Mouse (Mus musculus) heart, postnatal 4 days (tissue): ENCODE data around the gene Tle3. TPM values are rescaled to one million over a fixed set of nuclear protein-coding genes. Genes with fewer than 3 reads are reported as not detected.

Experiments
- DNase-seq: peaks from one replicate; pipeline ENCODE4 v3.0.0; 2021
- total RNA-seq, 2 experiments: library from RNA; stranded (reverse); gene quantifications; 2 replicates each; pipeline ENCODE4 v1.2.3; 2021

The Tle3 gene
- total RNA-seq, 2 experiments from 2014 or later = 23.2 to 27.9 TPM

DNA sequence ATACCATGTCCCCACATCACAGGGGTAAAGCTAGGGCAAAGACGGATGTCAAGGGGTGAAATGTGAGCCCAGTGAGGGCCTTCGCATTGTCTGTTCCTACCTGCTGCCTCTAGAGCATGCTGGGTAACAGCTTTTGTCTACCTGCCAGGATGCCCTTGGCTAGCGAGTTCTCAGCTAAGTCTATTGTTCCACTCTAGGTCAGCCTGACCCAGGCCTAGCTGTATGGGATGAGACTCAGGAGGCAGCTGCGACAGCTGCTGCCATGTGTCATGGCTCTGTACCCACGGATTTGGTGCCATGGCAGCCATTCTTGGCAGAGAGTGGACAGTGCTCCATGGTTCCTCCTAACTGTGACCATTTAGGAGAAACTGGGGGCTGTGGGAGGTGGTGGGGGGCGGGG lies 66.9 kb downstream of the Tle3 start:
- DNase-seq = no peak

DNA sequence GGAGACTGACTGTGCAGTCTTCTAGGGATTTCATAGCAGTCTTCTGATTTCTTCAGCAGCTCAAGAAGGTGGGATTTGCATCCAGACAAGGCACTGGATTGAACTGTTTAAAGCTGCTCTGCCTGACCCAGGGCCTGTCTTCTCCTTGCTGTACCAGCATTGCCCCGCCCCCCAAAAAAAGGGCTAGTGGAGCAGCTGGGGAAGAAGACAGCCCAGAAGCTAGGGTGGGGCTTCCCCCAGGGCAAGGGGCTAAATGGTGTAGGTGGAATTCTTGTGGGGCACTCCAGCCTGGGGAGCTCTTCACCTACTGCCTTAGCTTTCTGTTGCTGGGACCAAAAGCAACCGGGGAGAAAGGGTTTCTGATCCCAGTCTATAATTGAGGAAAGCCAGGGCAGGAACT lies 67.8 kb downstream of the Tle3 start:
- no peak for DNase-seq

DNA sequence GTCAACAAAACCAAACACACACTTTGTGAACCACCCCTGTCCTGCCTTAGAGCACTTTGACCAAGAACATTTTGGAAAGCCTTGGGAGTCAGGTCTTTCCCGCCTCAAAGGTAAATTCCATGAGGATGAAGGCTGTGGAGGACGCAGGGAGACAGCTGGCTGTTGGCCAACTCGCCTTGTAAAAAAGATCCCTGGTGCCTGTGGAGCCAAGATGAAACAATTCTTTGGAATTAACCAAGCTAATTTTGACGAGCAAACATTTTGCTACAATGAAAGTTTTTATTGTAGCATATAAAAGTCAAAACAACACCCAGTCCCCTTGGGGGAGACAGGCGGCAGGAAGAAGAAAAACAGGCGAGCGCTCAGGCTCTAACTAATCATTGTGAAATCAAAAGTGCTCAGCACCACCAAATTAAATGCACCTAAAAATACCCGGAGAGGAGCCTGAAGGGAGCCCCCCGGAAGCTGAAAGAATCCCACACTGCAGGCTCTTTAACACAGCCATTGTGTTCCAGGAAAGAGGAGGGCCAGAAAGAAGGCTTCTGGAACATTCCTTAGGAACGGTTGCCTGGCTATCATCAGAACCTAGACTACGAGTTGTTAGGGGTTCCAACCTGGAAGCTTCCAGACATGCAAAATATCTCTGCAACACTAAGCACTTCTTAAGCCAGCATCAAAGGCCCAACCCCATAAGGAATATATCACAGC lies 69.2 kb downstream of the Tle3 start:
- no peak for DNase-seq

DNA sequence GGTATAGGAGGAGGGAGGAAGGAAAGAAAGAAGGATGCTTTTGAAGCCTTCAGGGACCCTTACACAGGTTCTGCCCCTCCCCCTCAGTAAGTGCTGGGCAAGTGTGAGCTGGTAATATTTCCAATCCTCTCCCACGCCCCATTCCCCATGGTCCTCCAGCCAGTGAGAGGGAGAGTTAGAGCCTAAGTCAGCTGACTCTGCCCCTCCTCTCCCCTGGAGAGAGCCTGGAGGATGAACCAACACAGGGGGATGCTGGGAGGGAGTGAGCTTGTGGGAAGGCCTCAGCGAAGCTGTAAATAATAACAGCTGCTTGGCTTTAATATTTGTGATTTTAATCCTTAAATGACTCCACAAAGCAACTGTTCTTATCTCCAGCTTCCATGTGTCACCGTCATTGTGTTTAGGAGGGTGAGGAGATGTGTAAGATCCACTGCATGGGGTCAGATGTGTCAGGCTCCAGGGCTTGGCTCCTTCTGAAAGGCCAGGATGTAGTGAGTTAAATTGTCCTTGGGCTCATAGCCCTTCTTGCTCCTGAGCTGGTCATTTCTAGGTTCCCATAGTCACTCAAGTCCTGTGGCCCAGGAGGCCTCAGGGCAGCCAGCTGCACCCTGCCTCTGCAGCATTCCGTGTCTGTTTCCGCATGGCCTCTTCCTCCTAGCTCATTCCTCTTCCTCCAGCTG lies 70.9 kb downstream of the Tle3 start:
- DNase-seq = no peak

DNA sequence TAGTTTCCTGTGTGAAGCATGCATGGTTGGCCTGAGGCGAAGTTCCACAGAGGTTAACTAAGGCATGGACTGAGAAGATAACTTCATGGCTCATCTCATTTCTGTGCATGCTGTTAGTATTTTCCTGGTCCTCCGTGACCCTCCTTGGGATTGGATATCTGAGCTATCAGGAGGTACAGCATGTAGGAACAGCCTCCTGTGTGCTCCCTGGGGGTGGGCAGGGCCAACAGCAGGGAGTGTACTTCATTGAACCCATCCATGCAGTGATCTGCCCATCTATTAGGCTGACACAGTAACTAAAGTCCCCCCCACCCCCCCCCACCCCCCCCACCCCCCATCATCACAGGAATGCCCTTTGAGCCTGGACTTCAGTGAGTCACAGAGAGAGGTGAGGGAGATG lies 73.0 kb downstream of the Tle3 start:
- DNase-seq = no peak

DNA sequence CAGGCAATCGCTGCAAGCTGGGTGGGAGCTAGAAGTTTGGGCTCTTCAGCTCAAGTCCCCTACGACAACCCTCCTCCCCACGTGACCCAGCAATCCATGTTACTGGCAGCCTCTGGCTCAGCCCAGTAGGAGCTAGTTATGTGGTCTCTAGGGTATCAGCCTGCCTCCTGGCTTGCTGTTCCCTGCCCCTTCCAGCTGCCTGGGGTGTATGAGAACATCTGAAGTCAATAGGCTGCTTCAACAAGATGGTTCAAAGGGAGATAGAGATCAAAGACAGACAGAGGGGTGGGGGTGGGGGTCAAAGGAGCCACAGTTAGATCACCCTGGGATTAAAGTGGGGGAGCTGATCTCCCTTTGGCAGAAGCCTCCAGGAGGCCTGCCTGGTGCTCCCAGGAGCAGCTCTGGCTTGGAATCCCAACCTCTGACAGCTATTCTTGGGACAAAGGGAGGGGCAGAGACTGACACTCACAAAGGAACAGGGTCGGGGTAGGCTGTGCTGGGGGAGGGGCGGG lies 73.6 kb downstream of the Tle3 start:
- no peak for DNase-seq

DNA sequence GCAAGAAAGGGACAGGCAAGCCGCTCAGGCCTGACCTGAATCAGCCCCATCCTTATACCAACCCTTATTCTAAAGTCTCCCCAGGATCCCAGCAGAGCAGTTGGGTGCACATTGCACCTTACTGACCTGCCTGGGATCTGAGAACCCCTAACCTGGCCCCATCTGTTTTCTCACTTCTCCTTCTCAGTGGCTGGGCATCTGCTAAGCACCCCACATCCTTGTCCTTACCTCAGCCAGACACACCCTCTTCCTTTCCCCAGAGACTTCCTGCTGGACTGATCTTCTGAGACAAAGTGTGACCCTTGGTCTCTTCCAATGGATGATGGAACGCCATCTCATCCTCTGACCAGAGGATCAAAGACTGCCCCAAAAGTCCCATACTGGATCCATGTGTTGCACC lies 74.8 kb downstream of the Tle3 start:
- DNase-seq = no peak

DNA sequence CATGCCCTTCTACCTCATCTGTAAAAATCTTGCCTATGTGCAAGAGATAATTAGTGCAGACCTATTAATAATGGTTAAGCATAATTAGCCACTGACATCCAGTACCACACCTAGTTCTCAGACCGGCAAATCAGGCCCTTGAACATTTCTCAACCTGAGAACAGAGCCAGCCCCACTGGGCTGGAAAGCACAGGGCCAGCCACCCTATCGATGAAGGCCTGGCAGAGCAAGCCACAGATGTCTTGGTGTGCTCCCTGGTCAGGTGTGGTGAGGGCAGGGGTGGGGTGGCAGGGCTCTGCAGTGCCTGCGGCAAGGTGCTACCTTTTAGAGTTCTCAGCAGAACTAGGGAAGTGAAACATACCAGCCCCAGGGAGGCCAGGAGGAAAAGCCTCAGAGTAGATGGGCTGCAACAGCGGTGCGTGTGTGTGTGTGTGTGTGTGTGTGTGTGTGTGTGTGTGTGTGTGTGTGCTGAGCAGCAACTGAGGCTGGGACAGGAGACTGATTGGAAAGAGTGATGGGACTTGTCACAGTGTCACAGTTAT lies 77.3 kb downstream of the Tle3 start:
- DNase-seq = no peak

DNA sequence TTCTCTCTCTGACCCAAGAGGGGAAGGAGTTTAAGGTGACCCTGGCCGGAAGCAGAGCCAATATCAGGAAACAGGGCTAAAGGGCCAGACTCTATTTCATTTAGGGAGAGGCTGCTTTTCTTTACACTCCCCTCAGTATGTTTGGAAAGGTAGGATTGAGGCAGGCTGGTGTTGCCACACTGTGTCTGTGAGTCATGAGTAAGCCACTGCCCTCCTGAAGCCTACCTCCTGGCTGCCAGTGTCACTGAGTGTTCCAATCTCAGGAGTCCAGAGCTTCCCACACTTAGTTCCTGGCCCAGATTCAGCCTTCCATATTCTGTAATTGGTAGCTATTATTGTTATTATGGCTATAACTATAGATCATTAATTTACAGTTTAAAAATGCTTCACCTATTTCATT lies 79.9 kb downstream of the Tle3 start:
- DNase-seq = no peak

DNA sequence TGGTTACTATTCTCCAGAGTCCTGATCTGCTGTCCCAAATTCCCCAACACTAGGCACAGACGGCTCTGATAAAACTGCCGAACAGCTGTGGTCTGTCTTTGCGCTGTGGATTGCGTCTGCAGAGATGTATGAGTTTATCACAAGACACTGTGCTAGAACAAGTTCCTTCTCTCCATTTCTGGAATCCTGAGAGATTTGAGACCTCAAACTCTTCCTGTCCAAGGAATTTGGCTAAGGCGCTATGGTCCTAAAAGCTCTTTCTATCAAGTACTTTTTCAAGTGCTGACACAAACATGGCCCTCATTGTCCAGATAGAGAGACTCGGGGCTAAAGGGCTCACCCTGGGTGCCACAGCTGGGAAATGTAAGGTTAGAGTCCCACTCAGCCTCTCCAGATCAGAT lies 83.7 kb downstream of the Tle3 start:
- DNase-seq = peak; percentile 45

DNA sequence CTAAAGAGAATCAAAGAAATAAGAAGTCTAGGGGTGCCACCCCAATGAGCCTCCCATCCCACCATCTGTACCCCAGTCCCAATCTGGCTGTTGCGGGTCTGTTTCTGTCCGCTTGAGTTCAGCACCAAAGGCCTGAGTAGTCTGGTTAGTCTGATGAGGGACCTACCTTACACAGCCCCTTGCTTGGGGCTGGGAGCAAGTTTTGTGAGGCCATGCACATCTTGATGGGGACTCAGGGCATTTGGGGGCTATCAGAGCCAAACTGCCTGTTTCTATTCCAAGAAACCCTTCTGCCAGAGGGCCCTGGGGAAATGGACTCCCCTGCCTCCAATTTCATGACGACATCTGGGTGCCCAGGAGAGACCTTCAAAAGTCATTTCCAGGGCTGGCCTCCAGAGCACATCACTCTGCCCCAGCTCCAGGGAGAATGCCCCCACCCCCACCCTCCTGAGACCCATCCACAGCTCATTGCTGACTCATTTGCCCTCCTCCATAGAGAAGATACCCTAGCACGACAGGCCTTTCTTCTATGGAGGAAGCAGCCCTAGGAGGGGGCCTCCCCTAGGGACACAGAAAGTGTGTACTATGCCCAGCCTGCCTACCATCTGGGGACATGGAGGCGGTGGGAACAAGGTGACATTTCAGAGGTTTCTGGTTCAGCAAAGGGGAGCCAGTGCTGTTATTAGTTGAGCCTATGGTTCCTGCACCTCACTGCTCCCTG lies 84.4 kb downstream of the Tle3 start:
- DNase-seq = no peak

DNA sequence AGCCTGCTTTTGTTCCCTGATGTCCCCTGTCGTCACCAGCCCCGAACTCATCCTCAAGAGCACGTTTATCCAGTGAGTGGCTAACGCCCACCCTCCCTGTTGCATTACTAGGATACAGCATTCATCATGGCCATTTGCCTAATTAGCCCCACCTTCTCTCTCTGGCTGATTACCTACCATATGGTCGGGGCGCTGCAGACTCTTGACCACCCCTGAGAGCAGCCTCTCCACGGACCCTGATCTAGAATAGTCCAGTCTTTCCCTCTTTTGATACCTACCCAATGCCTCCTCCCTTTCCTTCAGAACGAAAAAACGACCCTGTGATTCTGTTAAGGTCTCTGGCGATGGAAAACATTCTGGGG lies 85.0 kb downstream of the Tle3 start:
- no peak for DNase-seq

DNA sequence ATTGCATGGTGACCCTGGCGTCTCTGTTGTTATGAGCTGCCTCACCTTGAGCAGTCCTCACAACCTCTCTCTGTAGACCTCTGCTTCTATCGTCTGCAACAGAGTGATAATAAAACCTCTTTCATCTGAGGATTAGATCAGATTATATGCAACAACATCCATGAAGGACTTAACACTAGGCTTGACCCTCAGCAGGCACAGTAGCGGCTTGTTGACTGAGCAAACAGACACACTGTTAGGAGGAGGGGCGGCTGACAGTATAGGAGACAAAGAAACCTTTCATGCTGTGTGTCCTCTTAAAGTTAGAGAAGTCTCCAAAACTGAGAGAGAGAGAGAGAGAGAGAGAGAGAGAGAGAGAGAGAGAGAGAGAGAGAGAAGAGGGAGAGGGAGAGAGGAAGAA lies 89.7 kb downstream of the Tle3 start:
- DNase-seq = no peak

DNA sequence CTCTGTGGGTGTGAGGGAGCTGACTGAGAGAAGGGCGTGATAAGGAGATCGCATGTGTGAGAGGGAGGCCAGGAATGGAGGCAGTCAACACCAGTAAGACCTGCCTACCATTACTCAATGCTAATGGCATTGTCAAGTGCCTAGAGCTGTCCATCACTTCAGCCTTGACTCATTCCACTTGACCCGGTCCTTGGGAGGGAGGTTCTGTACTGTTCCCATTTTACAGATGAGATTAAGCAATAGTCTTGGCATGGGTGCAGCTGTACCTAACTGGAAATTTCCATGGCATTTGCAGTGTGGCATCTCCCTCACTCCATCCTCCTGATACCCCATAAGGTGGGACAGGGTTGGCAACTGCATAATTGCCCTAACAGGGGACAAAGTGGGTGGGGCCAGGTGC lies 95.3 kb downstream of the Tle3 start:
- DNase-seq = no peak
